ENCODE assay signal across 16 mouse cellular contexts in genomic region chr7:128728738-128729137, GRCm38 (mm10). TPM values are rescaled to one million over a fixed set of nuclear protein-coding genes. Genes with fewer than 3 reads are reported as not detected.
DNase-seq lines count a peak whose midpoint lies in the region; ATAC-seq and TF ChIP-seq lines count a peak whose summit lies in the region.
"Had no signal": no experiment of that assay in that cellular context is flagged by ENCODE, and none has a peak within 500 bp of the region (broad histone marks: within the 10 kb centered on the region; RNA-seq: fewer than 3 reads in every experiment).

No protein-coding gene starts in this region.

- WGBS in heart, embryonic 15.5 days = 68% methylated on average over 10 of the region's 10 CpGs
- WGBS in heart, embryonic 10.5 days = 93% methylated on average over 10 of the region's 10 CpGs
- 79% methylated on average over 10 of the region's 10 CpGs for WGBS in lung, embryonic 14.5 days
- WGBS in lung, adult 2 months = 25% methylated on average over 10 of the region's 10 CpGs

- no peak overlapping the region for H3K4me3 ChIP-seq in heart, embryonic 15.5 days
- H3K4me3 ChIP-seq in heart, embryonic 10.5 days = no peak overlapping the region
- H3K4me3 ChIP-seq in lung, embryonic 14.5 days (ENCODE audit: low read depth, low read length) = no peak overlapping the region
- H3K4me3 ChIP-seq in lung, adult 2 months (replicated peaks; ENCODE audit: extremely low read depth, low read depth, low read length) = no peak overlapping the region
- H3K4me3 ChIP-seq: forebrain, embryonic 10.5 days; limb, embryonic 12.5 days; stomach, embryonic 15.5 days had no signal

- peaks cover 34% of the 10 kb centered on the region for H3K4me1 ChIP-seq in heart, embryonic 15.5 days (replicated peaks)
- peaks cover 25% of the 10 kb centered on the region for H3K4me1 ChIP-seq in heart, embryonic 10.5 days
- H3K4me1 ChIP-seq in lung, embryonic 14.5 days (ENCODE audit: insufficient read depth) = no peaks in the 10 kb centered on the region
- H3K4me1 ChIP-seq in lung, adult 2 months (ENCODE audit: control insufficient read depth, insufficient read depth, low read length) = peaks cover 2% of the 10 kb centered on the region; the same call in 1 of the 2 replicates

- 0 out of 2 replicates have a peak overlapping the region, but pooled peaks have one; percentile 31 for H3K27ac ChIP-seq in heart, embryonic 15.5 days
- H3K27ac ChIP-seq in heart, embryonic 10.5 days = no peak overlapping the region
- peak overlapping the region; percentile 30; the same call in 1 of the 2 replicates for H3K27ac ChIP-seq in lung, embryonic 14.5 days (ENCODE audit: low read depth)
- H3K27ac ChIP-seq: forebrain, embryonic 10.5 days; limb, embryonic 12.5 days; stomach, embryonic 15.5 days had no signal

- peaks cover 4% of the 10 kb centered on the region; the same call in 1 of the 2 replicates for H3K36me3 ChIP-seq in heart, embryonic 15.5 days
- H3K36me3 ChIP-seq in heart, embryonic 10.5 days = peaks cover 14% of the 10 kb centered on the region; the same call in 1 of the 2 replicates
- H3K36me3 ChIP-seq in lung, embryonic 14.5 days (ENCODE audit: insufficient read depth) = peaks cover 13% of the 10 kb centered on the region
- H3K36me3 ChIP-seq: limb, embryonic 12.5 days; stomach, embryonic 15.5 days had no signal

- no peak for ATAC-seq in heart, embryonic 15.5 days (replicated peaks; ENCODE audit: insufficient number of reproducible peaks, insufficient read depth, low FRiP score, low read depth)
- ATAC-seq in lung, embryonic 14.5 days (ENCODE audit: insufficient read depth) = no peak
- ATAC-seq in granulocyte monocyte progenitor cell, adult 5-6 weeks (replicated peaks; ENCODE audit: poor library complexity, severe bottlenecking) = peak; percentile 65
- ATAC-seq: Patski had no signal

- no peaks in the 10 kb centered on the region for H3K27me3 ChIP-seq in heart, embryonic 15.5 days
- no peaks in the 10 kb centered on the region for H3K27me3 ChIP-seq in heart, embryonic 10.5 days (ENCODE audit: insufficient read depth, poor library complexity, severe bottlenecking)
- no peaks in the 10 kb centered on the region for H3K27me3 ChIP-seq in lung, embryonic 14.5 days (ENCODE audit: insufficient read depth, low read length)
- H3K27me3 ChIP-seq: limb, embryonic 12.5 days; Patski; stomach, embryonic 15.5 days had no signal

- H3K4me2 ChIP-seq in heart, embryonic 15.5 days = no peak overlapping the region
- H3K4me2 ChIP-seq in lung, embryonic 14.5 days = no peak overlapping the region
- H3K4me2 ChIP-seq: limb, embryonic 12.5 days; stomach, embryonic 15.5 days had no signal

- no peak for TF ChIP-seq POLR2A in lung, adult 2 months (IDR thresholded peaks at IDR 0.05; ENCODE audit: borderline replicate concordance, extremely low read depth, low read depth, low read length)

- H3K9me3 ChIP-seq in heart, embryonic 15.5 days (replicated peaks) = no peaks in the 10 kb centered on the region
- H3K9me3 ChIP-seq in heart, embryonic 10.5 days = no peaks in the 10 kb centered on the region
- H3K9me3 ChIP-seq in lung, embryonic 14.5 days (ENCODE audit: low read depth, low read length) = no peaks in the 10 kb centered on the region
- H3K9me3 ChIP-seq: forebrain, embryonic 10.5 days; limb, embryonic 12.5 days; stomach, embryonic 15.5 days had no signal

- no peak overlapping the region for H3K9ac ChIP-seq in heart, embryonic 15.5 days
- H3K9ac ChIP-seq in lung, embryonic 14.5 days = no peak overlapping the region
- H3K9ac ChIP-seq: limb, embryonic 12.5 days; stomach, embryonic 15.5 days had no signal

- no peak for TF ChIP-seq CTCF in lung, embryonic 14.5 days (IDR thresholded peaks at IDR 0.05; ENCODE audit: low read depth)
- no peak for TF ChIP-seq CTCF in lung, adult 2 months (IDR thresholded peaks at IDR 0.05; ENCODE audit: insufficient read depth, low read length)

- no peak for DNase-seq in heart, embryonic 10.5 days (ENCODE audit: low spot score)
- no peak for DNase-seq in lung, embryonic 14.5 days
- DNase-seq in lung, adult 2 months = no peak
- peak; percentile 36 for DNase-seq in naive thymus-derived CD4-positive, alpha-beta T cell, adult 2 months (ENCODE audit: low read depth)
- DNase-seq in frontal cortex, postnatal 25 days (ENCODE audit: low spot score in 2 of 2) = no peak
- DNase-seq in neural tube, embryonic 10.5 days (ENCODE audit: extremely low spot score, low spot score) = no peak
- DNase-seq: cerebellum, adult 9-11 months; heart, postnatal 4 days; right cerebral cortex, postnatal 25 days; thymus, postnatal 14 days had no signal

RNA-seq across cellular contexts. Expression of gene Mcmbp, which starts 11.6 kb away (rescaled TPM):
- polyA plus RNA-seq in heart, embryonic 15.5 days (2015; fragmentation: Nextera tagmentation; extraction: Ambion mirVana) = 34.9 and 39.3 TPM in 2 replicates
- polyA plus RNA-seq in heart, embryonic 10.5 days (2016; fragmentation: Nextera tagmentation; extraction: Ambion mirVana) = 44.4 and 51.9 TPM in 2 replicates
- 81.1 and 82.5 TPM in 2 replicates for polyA plus RNA-seq in lung, embryonic 14.5 days (2014; fragmentation: Nextera tagmentation; extraction: Ambion mirVana)
- polyA plus RNA-seq in lung, adult 2 months (2012; rRNA removed) = 31.1 and 32.5 TPM in 2 replicates
- 87.6 and 96.3 TPM in 2 replicates for total RNA-seq in granulocyte monocyte progenitor cell, adult 5-6 weeks (2014; fragmentation: Nextera tagmentation)
- 64.0 and 73.3 TPM in 2 replicates for total RNA-seq in granulocyte monocyte progenitor cell, adult 5-6 weeks (2017)

RNA-seq across cellular contexts. Expression of gene Sec23ip, which starts 16.0 kb away (rescaled TPM):
- 25.5 and 29.9 TPM in 2 replicates for polyA plus RNA-seq in heart, embryonic 15.5 days (2015; fragmentation: Nextera tagmentation; extraction: Ambion mirVana)
- 37.4 and 42.7 TPM in 2 replicates for polyA plus RNA-seq in heart, embryonic 10.5 days (2016; fragmentation: Nextera tagmentation; extraction: Ambion mirVana)
- 41.0 and 43.0 TPM in 2 replicates for polyA plus RNA-seq in lung, embryonic 14.5 days (2014; fragmentation: Nextera tagmentation; extraction: Ambion mirVana)
- 19.3 and 24.3 TPM in 2 replicates for polyA plus RNA-seq in lung, adult 2 months (2012; rRNA removed)
- total RNA-seq in granulocyte monocyte progenitor cell, adult 5-6 weeks (2014; fragmentation: Nextera tagmentation) = 29.6 and 32.0 TPM in 2 replicates
- 42.6 and 46.0 TPM in 2 replicates for total RNA-seq in granulocyte monocyte progenitor cell, adult 5-6 weeks (2017)
